ENCODE assay signal across 12 mouse cellular contexts in the genomic region with DNA sequence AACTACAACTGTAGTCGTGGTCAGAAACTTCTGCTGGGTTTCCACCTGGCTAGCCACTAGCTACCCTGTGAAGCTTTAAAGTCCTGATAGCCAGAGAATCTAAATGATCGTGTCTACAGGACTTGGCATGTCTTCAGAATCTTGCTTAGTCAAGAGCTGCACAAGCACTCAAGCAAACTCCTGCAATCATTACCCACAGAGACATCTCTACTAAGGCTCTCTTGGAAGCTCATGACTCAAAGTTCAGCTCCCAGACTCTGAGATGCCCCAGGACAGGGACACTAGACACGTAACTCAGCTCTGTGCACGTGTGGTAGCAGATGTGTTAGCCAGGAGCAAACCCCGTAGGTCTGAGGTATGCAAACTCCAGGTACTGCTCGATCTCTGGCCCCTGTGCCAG.
"Had no signal": no experiment of that assay in that cellular context is flagged by ENCODE, and none has a peak within 500 bp of the region (broad histone marks: within the 10 kb centered on the region; RNA-seq: fewer than 3 reads in every experiment).

No protein-coding gene starts in this region.

- H3K36me3 ChIP-seq: hindbrain, embryonic 15.5 days; limb, embryonic 13.5 days; midbrain, embryonic 12.5 days; neural tube, embryonic 13.5 days had no signal

- H3K27ac ChIP-seq: hindbrain, embryonic 15.5 days; limb, embryonic 13.5 days; liver, embryonic 14.5 days; neural tube, embryonic 13.5 days had no signal

- H3K9me3 ChIP-seq: hindbrain, embryonic 15.5 days; limb, embryonic 13.5 days; midbrain, embryonic 12.5 days; neural tube, embryonic 13.5 days had no signal

- ATAC-seq: midbrain, embryonic 16.5 days had no signal

- H3K9ac ChIP-seq: hindbrain, embryonic 15.5 days; limb, embryonic 13.5 days; liver, embryonic 14.5 days; lung, embryonic 14.5 days; midbrain, embryonic 12.5 days; neural tube, embryonic 13.5 days had no signal

- H3K4me2 ChIP-seq: hindbrain, embryonic 15.5 days; lung, embryonic 14.5 days; midbrain, embryonic 12.5 days; neural tube, embryonic 13.5 days had no signal

- DNase-seq: layer of hippocampus, adult 9-11 months; lung, embryonic 14.5 days; lung, postnatal 14 days; retina, postnatal 1 day; right cerebral cortex, postnatal 4 days; thymus, postnatal 36 days had no signal

- H3K4me3 ChIP-seq: hindbrain, embryonic 15.5 days; limb, embryonic 13.5 days; midbrain, embryonic 12.5 days; neural tube, embryonic 13.5 days had no signal
